Mouse (Mus musculus) testis, adult 2 months (tissue): ENCODE data around the gene Hspg2. TPM values are rescaled to one million over a fixed set of nuclear protein-coding genes. Genes with fewer than 3 reads are reported as not detected.

Experiments
- H3K27ac ChIP-seq: fragments of 200-500 bp; 2 replicates; pipeline ENCODE4 v1.5.1; 2012; ENCODE audit warnings: low read depth, low read length; ENCODE audit not compliant: control insufficient read depth, insufficient read depth
- H3K27me3 ChIP-seq: fragments of 200-500 bp; 2 replicates; pipeline ENCODE4 v1.6.1; 2012; ENCODE audit warnings: mild to moderate bottlenecking, low read length, moderate library complexity; ENCODE audit not compliant: control insufficient read depth, insufficient read depth
- H3K36me3 ChIP-seq: fragments of 200-500 bp; 2 replicates; pipeline ENCODE4 v1.6.1; 2012; ENCODE audit warnings: mild to moderate bottlenecking, low read length; ENCODE audit not compliant: control insufficient read depth, insufficient read depth
- H3K4me1 ChIP-seq: fragments of 200-500 bp; 2 replicates; pipeline ENCODE4 v1.6.1; 2012; ENCODE audit warnings: low read length; ENCODE audit not compliant: control insufficient read depth, insufficient read depth
- H3K4me3 ChIP-seq: fragments of 200-500 bp; 2 replicates; pipeline ENCODE4 v1.5.1; 2012; ENCODE audit warnings: low read depth, mild to moderate bottlenecking, low read length, moderate library complexity, mixed read lengths; ENCODE audit not compliant: control insufficient read depth
- CTCF ChIP-seq: fragments of 200-500 bp; IDR thresholded peaks from 2 replicates; pipeline ENCODE4 v1.5.1; 2012; ENCODE audit warnings: low read depth, mild to moderate bottlenecking, inconsistent platforms, low read length, moderate library complexity; ENCODE audit not compliant: control insufficient read depth, insufficient read depth, insufficient replicate concordance
- POLR2A ChIP-seq: fragments of 200-500 bp; IDR thresholded peaks from 2 replicates; pipeline ENCODE4 v1.6.1; 2012; ENCODE audit warnings: low read depth, mild to moderate bottlenecking, inconsistent platforms, low read length, moderate library complexity; ENCODE audit not compliant: control insufficient read depth
- polyA plus RNA-seq: library from polyadenylated mRNA; depleted of rRNA; stranded (reverse); fragments of >200 nt; gene quantifications from 2 replicates; pipeline ENCODE4 v1.2.3, GENCODE M21; 2012

The Hspg2 gene
- polyA plus RNA-seq, 1 experiment: 7.4 TPM

DNA sequence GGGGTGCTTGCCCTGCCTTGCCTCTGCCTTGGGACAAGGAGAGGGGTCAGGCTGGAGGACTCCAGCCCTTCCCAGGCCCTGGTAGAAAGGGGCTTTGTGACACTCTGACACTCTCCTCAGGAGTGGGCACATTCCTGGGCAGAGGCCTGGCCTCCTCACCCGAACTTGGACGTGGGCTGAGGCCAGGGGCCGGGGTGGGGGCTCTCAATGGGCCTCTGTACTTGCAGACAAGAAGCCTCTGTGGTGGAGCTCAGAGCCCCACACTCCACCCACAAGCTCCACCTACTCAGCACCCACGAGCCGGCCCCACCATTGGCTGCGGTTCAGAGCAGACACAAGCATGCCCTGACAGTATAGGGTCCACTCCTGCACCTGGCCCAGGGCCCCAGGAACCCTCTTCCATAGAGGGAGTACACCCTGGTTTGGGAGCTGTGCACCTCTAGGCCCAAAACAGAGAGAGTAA lies 35.0 kb downstream of the Hspg2 start:
- TF ChIP-seq CTCF (no peak), POLR2A (no peak)
- Histone ChIP-seq H3K4me1 (no peaks in the 10 kb centered on the region), H3K27ac (no peak overlapping the region), H3K36me3 (no peaks in the 10 kb centered on the region), H3K4me3 (no peak overlapping the region), H3K27me3 (no peaks in the 10 kb centered on the region)

GRCm38 (mm10) chr4:137506629-137507028 lies 38.1 kb downstream of the Hspg2 start:
- no peak for TF ChIP-seq CTCF
- Histone ChIP-seq H3K4me3 (no peak overlapping the region), H3K27me3 (no peaks in the 10 kb centered on the region), H3K4me1 (no peaks in the 10 kb centered on the region), H3K27ac (no peak overlapping the region), H3K36me3 (no peaks in the 10 kb centered on the region)

DNA sequence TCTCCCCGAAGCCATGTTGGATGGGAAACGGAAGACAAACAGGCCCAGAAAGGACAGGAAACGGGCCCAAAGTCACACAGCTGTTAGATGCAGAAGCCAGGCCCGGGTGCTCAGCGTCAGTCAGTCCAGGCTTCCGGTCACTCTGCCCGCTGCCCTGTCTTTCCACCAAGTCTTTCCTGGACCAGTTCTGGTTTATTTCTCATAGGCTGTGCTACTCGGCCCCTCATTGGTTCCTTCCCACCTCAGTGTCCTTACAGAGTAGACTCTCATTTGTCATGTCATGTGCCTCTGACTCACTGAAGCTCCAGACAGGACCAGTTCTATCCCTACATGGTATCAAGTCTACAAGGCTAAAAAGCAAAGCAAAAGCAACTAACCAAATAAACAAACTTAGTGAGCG lies 41.0 kb downstream of the Hspg2 start:
- no peaks in the 10 kb centered on the region for H3K27me3 ChIP-seq
- no peaks in the 10 kb centered on the region for H3K4me1 ChIP-seq
- no peak overlapping the region for H3K27ac ChIP-seq
- no peak for TF ChIP-seq POLR2A
- no peak for TF ChIP-seq CTCF
- no peak overlapping the region for H3K4me3 ChIP-seq
- H3K36me3 ChIP-seq: no peaks in the 10 kb centered on the region

DNA sequence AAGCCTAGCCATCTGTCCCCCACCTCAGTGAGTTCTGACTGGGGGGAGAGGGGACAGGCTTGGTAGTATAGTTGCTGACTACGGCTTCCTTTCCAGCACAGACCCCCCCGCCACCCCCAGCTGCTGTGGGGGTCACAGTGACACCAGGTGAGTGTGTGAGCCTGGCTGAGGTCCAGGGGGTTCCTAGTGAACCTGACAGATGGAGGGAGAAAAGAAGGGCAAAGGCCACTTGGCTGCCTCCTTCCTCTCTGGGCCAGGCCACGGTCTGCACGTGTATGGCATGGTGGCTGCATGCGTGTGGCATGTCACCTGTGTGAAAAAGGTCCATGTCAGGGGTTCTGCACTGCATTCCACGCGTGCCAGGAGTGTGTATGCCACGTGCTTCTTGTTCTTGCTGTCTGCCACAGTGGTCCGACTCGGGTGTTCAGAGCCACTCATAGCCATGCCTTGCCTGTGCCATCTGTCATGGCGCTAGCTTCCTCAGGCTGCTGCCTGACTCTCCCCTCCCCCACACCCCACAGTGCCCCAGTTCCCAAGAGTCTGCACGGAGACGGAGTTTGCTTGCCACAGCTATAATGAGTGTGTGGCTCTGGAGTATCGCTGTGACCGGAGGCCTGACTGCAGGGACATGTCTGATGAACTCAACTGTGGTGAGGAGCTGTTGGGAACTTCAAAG lies 41.6 kb downstream of the Hspg2 start:
- H3K4me1 ChIP-seq: peaks cover 1% of the 10 kb centered on the region
- no peak overlapping the region for H3K27ac ChIP-seq
- H3K27me3 ChIP-seq: no peaks in the 10 kb centered on the region
- H3K4me3 ChIP-seq: no peak overlapping the region
- H3K36me3 ChIP-seq: no peaks in the 10 kb centered on the region
- TF ChIP-seq POLR2A (no peak), CTCF (no peak)

DNA sequence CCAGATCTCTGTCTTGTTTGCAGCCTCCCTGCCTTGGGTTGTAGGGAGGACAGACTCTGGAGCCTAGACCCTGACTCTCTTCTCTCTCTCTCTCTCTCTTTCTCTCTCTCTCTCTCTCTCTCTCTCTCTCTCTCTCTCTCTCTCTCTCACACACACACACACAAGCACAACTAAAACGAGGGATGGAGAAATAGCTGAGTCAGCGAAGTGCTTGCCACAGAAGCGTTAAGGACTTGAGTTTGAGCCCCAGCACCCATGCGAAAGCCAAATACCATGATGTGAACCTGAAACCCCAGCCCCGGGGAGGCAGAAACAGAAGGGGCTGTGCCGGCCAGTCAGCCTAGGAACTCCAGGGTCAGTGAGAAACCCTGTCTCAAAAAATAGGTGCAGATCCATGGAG lies 44.3 kb downstream of the Hspg2 start:
- no peak overlapping the region for H3K27ac ChIP-seq
- H3K4me3 ChIP-seq: no peak overlapping the region
- no peak for TF ChIP-seq CTCF
- no peaks in the 10 kb centered on the region for H3K27me3 ChIP-seq
- H3K36me3 ChIP-seq: no peaks in the 10 kb centered on the region
- peaks cover 5% of the 10 kb centered on the region for H3K4me1 ChIP-seq

DNA sequence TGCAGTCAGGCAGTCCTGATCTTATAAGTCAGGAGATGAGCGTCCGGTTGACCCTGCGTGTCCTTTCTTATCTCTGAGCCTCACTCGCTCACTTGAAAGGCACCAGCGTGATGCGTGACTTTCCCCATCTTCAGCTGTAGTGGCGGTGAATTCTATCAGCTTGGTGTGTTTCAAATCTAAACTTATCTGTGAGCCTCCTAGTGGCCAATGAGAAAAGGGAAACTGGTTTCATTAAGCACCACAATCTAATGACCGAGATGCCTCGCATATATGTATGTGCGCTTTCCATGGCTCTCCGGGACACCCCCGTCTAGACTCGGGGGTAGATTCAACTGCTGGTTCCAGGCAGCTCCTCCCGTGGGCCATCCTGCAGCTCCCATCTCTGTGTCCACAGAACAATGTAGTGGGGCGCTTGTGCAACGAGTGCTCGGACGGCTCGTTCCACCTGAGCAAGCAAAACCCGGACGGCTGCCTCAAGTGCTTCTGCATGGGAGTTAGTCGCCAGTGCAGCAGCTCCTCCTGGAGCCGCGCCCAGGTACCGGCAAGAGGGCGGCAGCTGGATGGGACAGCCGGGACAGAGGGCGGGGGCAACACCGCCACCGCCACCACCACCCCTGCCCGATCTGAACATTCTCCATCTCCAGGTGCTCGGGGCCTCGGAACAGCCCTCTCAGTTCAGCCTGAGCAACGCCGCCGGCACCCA lies 49.6 kb downstream of the Hspg2 start:
- Histone ChIP-seq H3K36me3 (no peaks in the 10 kb centered on the region), H3K4me1 (peaks cover 5% of the 10 kb centered on the region), H3K4me3 (no peak overlapping the region), H3K27me3 (no peaks in the 10 kb centered on the region), H3K27ac (no peak overlapping the region)
- no peak for TF ChIP-seq POLR2A
- no peak for TF ChIP-seq CTCF

DNA sequence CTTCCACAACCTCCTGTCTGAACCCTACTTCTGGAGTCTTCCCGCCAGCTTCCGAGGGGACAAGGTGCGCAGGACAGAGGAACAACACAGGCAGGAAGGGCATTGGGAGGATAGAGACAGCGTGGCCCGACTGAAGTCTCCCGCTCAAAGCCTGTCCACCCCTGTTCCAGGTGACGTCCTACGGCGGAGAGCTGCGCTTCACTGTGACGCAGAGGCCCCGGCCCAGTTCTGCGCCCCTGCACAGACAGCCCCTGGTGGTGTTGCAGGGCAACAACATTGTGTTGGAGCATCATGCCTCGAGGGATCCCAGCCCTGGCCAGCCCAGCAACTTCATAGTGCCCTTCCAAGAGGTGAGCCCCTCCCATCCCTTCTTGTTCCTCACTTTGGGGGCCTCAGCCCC lies 50.2 kb downstream of the Hspg2 start:
- no peak overlapping the region for H3K4me3 ChIP-seq
- H3K27ac ChIP-seq: no peak overlapping the region
- no peaks in the 10 kb centered on the region for H3K27me3 ChIP-seq
- TF ChIP-seq POLR2A (no peak), CTCF (no peak)
- H3K4me1 ChIP-seq: peaks cover 5% of the 10 kb centered on the region
- H3K36me3 ChIP-seq: no peaks in the 10 kb centered on the region
